In the genomic region with DNA sequence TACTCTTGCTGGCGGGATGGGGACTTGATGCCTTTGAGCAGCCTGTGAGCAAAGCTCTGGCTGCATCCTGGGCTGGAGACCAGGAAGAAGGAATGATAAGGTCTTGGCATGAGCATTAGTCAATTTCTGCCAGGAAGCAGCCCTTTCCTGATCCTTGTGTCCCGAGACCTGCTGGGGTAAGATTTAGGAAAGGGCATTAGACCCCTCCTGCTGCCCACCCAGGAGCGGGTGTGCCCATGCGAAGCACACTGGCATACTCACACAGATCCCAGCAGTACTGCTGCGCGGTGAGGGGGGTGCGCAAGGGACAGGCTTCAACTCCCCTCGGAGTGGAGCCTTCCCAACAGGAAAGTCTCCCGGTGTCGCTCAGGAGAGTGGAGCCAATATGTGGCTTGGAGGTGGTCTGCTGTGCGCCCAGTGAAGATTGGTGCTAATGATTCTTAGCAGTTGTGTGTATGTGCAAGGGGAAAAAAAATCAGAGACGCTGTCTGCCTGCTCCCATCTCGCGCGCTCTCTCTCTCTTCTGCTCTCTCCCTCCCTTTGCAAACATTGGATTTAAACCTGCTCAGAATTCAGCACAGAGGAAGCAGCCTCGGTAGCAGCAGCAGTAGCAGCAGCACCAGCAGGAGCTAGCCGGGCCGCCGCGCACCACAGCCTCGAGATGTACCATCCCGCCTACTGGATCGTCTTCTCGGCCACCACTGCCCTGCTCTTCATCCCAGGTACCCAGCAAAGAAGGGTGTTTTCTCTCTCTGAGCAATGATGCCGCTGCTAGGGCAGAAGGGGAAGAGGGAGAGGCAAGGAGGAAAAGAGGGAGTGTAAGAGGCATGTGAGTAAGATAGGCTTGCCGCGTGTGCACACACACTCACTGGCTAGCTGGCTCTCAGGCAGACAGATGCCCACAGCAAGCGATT, we compare ENCODE assay signal across 8 mouse cellular contexts. TPM values are rescaled to one million over a fixed set of nuclear protein-coding genes. Genes with fewer than 3 reads are reported as not detected.
DNase-seq lines count a peak whose midpoint lies in the region; ATAC-seq lines count a peak whose summit lies in the region.

TSS of gene Opcml (plus strand) at position 51 of the 914 bp plus-strand sequence.

- H3K36me3 ChIP-seq in hindbrain, embryonic 14.5 days (replicated peaks; ENCODE audit: control insufficient read depth, insufficient read depth): no peaks in the 10 kb centered on the region
- H3K36me3 ChIP-seq in liver, embryonic 11.5 days (ENCODE audit: control insufficient read depth, insufficient read depth, low read length): no peaks in the 10 kb centered on the region

- H3K4me1 ChIP-seq in hindbrain, embryonic 14.5 days (replicated peaks; ENCODE audit: control insufficient read depth, insufficient read depth, low read length): no peaks in the 10 kb centered on the region
- no peaks in the 10 kb centered on the region for H3K4me1 ChIP-seq in liver, embryonic 11.5 days (replicated peaks; ENCODE audit: control insufficient read depth, insufficient read depth, low read length)

- ATAC-seq in hindbrain, embryonic 14.5 days (ENCODE audit: low FRiP score): peak; percentile 91
- no peak for ATAC-seq in liver, embryonic 11.5 days (replicated peaks; ENCODE audit: low FRiP score)

- H3K4me2 ChIP-seq in hindbrain, embryonic 14.5 days (replicated peaks): peak within 1 kb of the TSS; percentile 67
- H3K4me2 ChIP-seq in liver, embryonic 11.5 days: peak within 1 kb of the TSS; percentile 44

- peak; percentile 59 to 72 for DNase-seq in left cerebral cortex, adult 18-20 months (ENCODE audit: low spot score in 2 of 2)
- no peak for DNase-seq in left cerebral cortex, adult 11 months (ENCODE audit: low spot score)
- peak; percentile 65 for DNase-seq in embryo, embryonic 11 days
- DNase-seq in hindbrain, embryonic 14.5 days (ENCODE audit: low spot score): peak; percentile 71
- DNase-seq in liver, embryonic 11.5 days (ENCODE audit: low spot score): peak; percentile 39
- peak; percentile 67 for DNase-seq in right cerebral cortex, postnatal 4 days
- DNase-seq in adrenal gland, postnatal 14 days: no peak
- DNase-seq in thymus, adult 18-20 months: no peak

- peaks cover 4% of the 10 kb centered on the region; the same call in 1 of the 2 replicates for H3K27me3 ChIP-seq in hindbrain, embryonic 14.5 days (ENCODE audit: control insufficient read depth, insufficient read depth, low read length)
- peaks cover 29% of the 10 kb centered on the region for H3K27me3 ChIP-seq in liver, embryonic 11.5 days (replicated peaks; ENCODE audit: control insufficient read depth, insufficient read depth, low read length)

- H3K4me3 ChIP-seq in hindbrain, embryonic 14.5 days (replicated peaks; ENCODE audit: low read length): peak within 1 kb of the TSS; percentile 42
- peak within 1 kb of the TSS; percentile 31 for H3K4me3 ChIP-seq in liver, embryonic 11.5 days (ENCODE audit: low read depth, low read length)

- 1% methylated on average over 28 of the region's 28 CpGs for WGBS in hindbrain, embryonic 14.5 days
- WGBS in liver, embryonic 11.5 days: 2% methylated on average over 28 of the region's 28 CpGs

- H3K9me3 ChIP-seq in hindbrain, embryonic 14.5 days (ENCODE audit: control insufficient read depth, low read length): no peaks in the 10 kb centered on the region
- no peaks in the 10 kb centered on the region for H3K9me3 ChIP-seq in liver, embryonic 11.5 days (ENCODE audit: control insufficient read depth, low read length)

- peak within 1 kb of the TSS; percentile 86 for H3K27ac ChIP-seq in hindbrain, embryonic 14.5 days
- H3K27ac ChIP-seq in liver, embryonic 11.5 days (ENCODE audit: low read depth, low read length): no peak within 1 kb of the TSS

- peak within 1 kb of the TSS; percentile 59 for H3K9ac ChIP-seq in hindbrain, embryonic 14.5 days
- no peak within 1 kb of the TSS for H3K9ac ChIP-seq in liver, embryonic 11.5 days (ENCODE audit: low read depth, low read length)

RNA-seq across cellular contexts. Expression of gene Opcml, which starts in this region (rescaled TPM):
- total RNA-seq in left cerebral cortex, adult 18-20 months (2021): 100 to 1,000 TPM; 210 to 230 TPM
- polyA plus RNA-seq in hindbrain, embryonic 14.5 days (2014; fragmentation: Nextera tagmentation; extraction: Ambion mirVana): 42.9 and 46.3 TPM in 2 replicates
- polyA plus RNA-seq in liver, embryonic 11.5 days (2014; fragmentation: Nextera tagmentation; extraction: Ambion mirVana): 1.6 TPM in 2 replicates
- total RNA-seq in adrenal gland, postnatal 14 days (2021): 1.4 and 1.5 TPM in 2 replicates

Comparison
In these comparisons a context has a peak if more than half of its experiments do, and no peak if none do; other contexts are left out.
1. RNA of gene Opcml (total RNA-seq): 210 to 230 TPM in left cerebral cortex, adult 18-20 months; 1.4 to 1.5 TPM in adrenal gland, postnatal 14 days; every median in the first group is over 10 times any median in the second.
2. RNA of gene Opcml (polyA plus RNA-seq): 42.9 to 46.3 TPM in hindbrain, embryonic 14.5 days; 1.6 TPM in liver, embryonic 11.5 days; every median in the first group is over 10 times any median in the second.
3. DNase-seq: peak in left cerebral cortex, adult 18-20 months (2 of 2), embryo, embryonic 11 days (single experiment), hindbrain, embryonic 14.5 days (single experiment), liver, embryonic 11.5 days (single experiment) and right cerebral cortex, postnatal 4 days (single experiment); none in left cerebral cortex, adult 11 months (single experiment), adrenal gland, postnatal 14 days (single experiment) and thymus, adult 18-20 months (0 of 2).